ENCODE assay signal across 8 mouse cellular contexts in the genomic region with DNA sequence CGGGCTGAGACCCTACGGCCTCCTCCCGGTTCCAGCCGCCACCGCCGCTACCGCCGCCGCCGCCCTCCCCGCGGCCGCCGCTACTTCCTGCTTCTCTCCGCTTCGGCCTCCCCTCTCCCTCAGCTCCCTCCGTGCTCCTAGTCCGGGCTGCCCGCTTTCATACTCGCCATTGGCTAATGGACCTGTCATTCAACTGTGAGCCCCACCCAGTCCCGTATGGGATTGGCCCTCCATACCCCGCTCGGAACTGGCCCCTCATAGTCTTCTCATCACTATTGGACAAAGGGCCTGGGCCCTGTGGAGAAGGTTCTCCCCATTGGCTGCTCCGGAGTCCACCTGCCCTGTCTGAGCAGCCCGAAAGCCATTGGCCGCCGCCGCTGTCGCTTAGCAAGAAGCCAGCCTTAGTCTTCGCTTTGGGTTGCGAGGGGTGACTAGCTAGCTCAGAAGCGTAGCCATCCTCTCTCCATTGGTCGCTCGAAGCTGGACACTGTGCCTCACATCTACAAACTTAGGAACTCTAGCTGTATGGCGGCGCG. TPM values are rescaled to one million over a fixed set of nuclear protein-coding genes. Genes with fewer than 3 reads are reported as not detected.
DNase-seq lines count a peak whose midpoint lies in the region; ATAC-seq lines count a peak whose summit lies in the region.

A gene (minus strand): TSS at position 112 of the 536 bp plus-strand sequence.

- peak; percentile 99 to 100 for DNase-seq in adrenal gland, adult (ENCODE audit: inconsistent age in 2 of 2, low spot score in 1 of 2)
- DNase-seq in embryo, embryonic 10.5 days (ENCODE audit: low spot score): peak; percentile 100
- DNase-seq in gastrocnemius, postnatal 14 days: peak; percentile 98
- DNase-seq in left cerebral cortex, postnatal 10 days (ENCODE audit: extremely low spot score in 1 of 2, low spot score in 2 of 2): peak; percentile 98 to 100
- peak; percentile 100 for DNase-seq in right cerebral cortex, postnatal 25 days
- DNase-seq in urinary bladder, postnatal 4 days (ENCODE audit: low spot score in 2 of 2): peak; percentile 99 to 100

- ATAC-seq in inflammation-experienced regulatory T-cells, adult 6 months: peak; percentile 90
- peak; percentile 85 for ATAC-seq in megakaryocyte-erythroid progenitor cell, adult 5-6 weeks (replicated peaks; ENCODE audit: low FRiP score, low TSS enrichment, poor library complexity, severe bottlenecking)

- intact Hi-C loops in gastrocnemius, postnatal 14 days (cut with DNase I; ENCODE audit: low total_unique reads): no loop called here
- intact Hi-C loops in left cerebral cortex, postnatal 10 days (cut with DNase I): no loop called here

RNA-seq across cellular contexts. Expression of the gene that starts here (rescaled TPM):
- total RNA-seq in gastrocnemius, postnatal 14 days (2021): 10 to 100 TPM; 12.4 to 13.8 TPM
- 10 to 100 TPM; 12.2 to 16.5 (median 12.4) TPM for polyA plus RNA-seq in inflammation-experienced regulatory T-cells, adult 6 months (2017; shearing (Covaris generic))
- total RNA-seq in left cerebral cortex, postnatal 10 days (2021): 10 to 100 TPM; 20.8 to 21.8 TPM
- 16.8 and 25.9 TPM in 2 replicates for total RNA-seq in megakaryocyte-erythroid progenitor cell, adult 5-6 weeks (2014; fragmentation: Nextera tagmentation)
- 13.0 and 42.4 TPM in 2 replicates for total RNA-seq in megakaryocyte-erythroid progenitor cell, adult 5-6 weeks (2017)

Comparison
In these comparisons a context has a peak if more than half of its experiments do, and no peak if none do; other contexts are left out.
1. Peak in every context shown above with its lines: DNase-seq and ATAC-seq.